Mouse (Mus musculus): ENCODE results near the gene Hadhb. TPM values are rescaled to one million over a fixed set of nuclear protein-coding genes. Genes with fewer than 3 reads are reported as not detected.

Gene Hadhb
- polyA plus RNA-seq, 1 experiment from 2014 or later = 107 TPM

DNA sequence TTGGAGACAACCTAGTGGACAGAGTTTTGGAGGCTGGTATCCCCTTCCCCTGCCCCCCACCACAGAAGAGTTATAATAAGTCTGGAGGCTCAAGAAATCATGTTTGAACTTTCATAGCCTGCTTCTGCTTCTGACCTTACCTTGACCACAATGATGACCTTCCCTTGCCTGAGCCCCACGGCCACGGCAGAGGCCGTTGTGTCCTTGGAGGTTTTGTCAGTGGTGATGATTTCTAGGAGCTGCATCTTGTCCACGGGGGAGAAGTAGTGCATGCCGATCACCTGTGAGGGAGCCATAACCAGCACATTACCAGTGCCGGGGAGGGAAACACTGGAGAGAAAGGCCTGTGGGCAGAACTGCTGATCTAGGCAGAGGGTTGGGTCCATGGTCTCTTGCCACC, 32.6 kb upstream of the Hadhb start:
- peaks cover 6% of the 10 kb centered on the region; the same call in 1 of the 2 replicates for H3K36me3 ChIP-seq (ENCODE audit: control insufficient read depth, insufficient read depth, low read length)
- ATAC-seq (ENCODE audit: low FRiP score) (no peak), DNase-seq (ENCODE audit: low spot score, missing footprints) (peak; percentile 79)
- no peaks in the 10 kb centered on the region for H3K27me3 ChIP-seq (ENCODE audit: control insufficient read depth, insufficient read depth, low read length)
- no peaks in the 10 kb centered on the region for H3K4me1 ChIP-seq (ENCODE audit: control insufficient read depth, insufficient read depth, low read length)
- no peak overlapping the region for H3K27ac ChIP-seq (ENCODE audit: low read depth, low read length)
- H3K4me2 ChIP-seq = no peak overlapping the region
- H3K9me3 ChIP-seq (ENCODE audit: control insufficient read depth, low read length) = no peaks in the 10 kb centered on the region
- H3K4me3 ChIP-seq (ENCODE audit: low read depth, low read length) = no peak overlapping the region
- 96% methylated on average over 6 of the region's 6 CpGs for WGBS
- H3K9ac ChIP-seq (ENCODE audit: low read length) = no peak overlapping the region

DNA sequence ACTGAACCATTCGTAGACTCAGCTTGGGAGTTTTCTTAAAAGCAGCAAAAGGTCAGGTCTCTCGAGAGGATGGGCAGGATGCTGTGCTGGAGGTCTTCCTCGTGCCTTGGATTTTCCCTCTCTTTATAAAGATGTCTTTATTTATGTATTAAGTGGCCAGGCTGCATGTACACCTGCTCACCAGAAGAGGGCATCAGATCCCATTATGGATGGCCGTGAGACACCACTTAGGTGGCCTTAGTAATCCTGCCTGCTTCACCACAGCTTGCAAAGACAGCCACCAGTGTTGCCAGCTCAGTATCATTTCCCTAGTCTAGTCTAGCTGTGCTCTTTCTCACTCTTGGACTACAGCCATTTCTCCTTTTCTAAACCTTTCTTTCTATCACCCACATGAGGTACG, 29.5 kb upstream of the Hadhb start:
- DNase-seq (ENCODE audit: low spot score, missing footprints) = peak; percentile 85
- Histone ChIP-seq H3K9ac (ENCODE audit: low read length) (no peak overlapping the region), H3K4me3 (ENCODE audit: low read depth, low read length) (no peak overlapping the region), H3K27ac (ENCODE audit: low read depth, low read length) (no peak overlapping the region), H3K4me1 (ENCODE audit: control insufficient read depth, insufficient read depth, low read length) (no peaks in the 10 kb centered on the region), H3K4me2 (no peak overlapping the region), H3K36me3 (ENCODE audit: control insufficient read depth, insufficient read depth, low read length) (peaks cover 10% of the 10 kb centered on the region; the same call in 1 of the 2 replicates), H3K27me3 (ENCODE audit: control insufficient read depth, insufficient read depth, low read length) (no peaks in the 10 kb centered on the region), H3K9me3 (ENCODE audit: control insufficient read depth, low read length) (no peaks in the 10 kb centered on the region)
- 43% methylated on average over 5 of the region's 5 CpGs for WGBS
- ATAC-seq (ENCODE audit: low FRiP score) = no peak

GRCm38 (mm10) chr5:30126756-30127155, 28.3 kb upstream of the Hadhb start:
- Histone ChIP-seq H3K9ac (ENCODE audit: low read length) (no peak overlapping the region), H3K4me2 (no peak overlapping the region), H3K4me3 (ENCODE audit: low read depth, low read length) (no peak overlapping the region), H3K4me1 (ENCODE audit: control insufficient read depth, insufficient read depth, low read length) (no peaks in the 10 kb centered on the region), H3K27me3 (ENCODE audit: control insufficient read depth, insufficient read depth, low read length) (no peaks in the 10 kb centered on the region), H3K27ac (ENCODE audit: low read depth, low read length) (no peak overlapping the region), H3K36me3 (ENCODE audit: control insufficient read depth, insufficient read depth, low read length) (peaks cover 8% of the 10 kb centered on the region; the same call in 1 of the 2 replicates), H3K9me3 (ENCODE audit: control insufficient read depth, low read length) (no peaks in the 10 kb centered on the region)
- WGBS = 88% methylated on average over 7 of the region's 7 CpGs
- no peak for ATAC-seq (ENCODE audit: low FRiP score)
- peak; percentile 75 for DNase-seq (ENCODE audit: low spot score, missing footprints)

DNA sequence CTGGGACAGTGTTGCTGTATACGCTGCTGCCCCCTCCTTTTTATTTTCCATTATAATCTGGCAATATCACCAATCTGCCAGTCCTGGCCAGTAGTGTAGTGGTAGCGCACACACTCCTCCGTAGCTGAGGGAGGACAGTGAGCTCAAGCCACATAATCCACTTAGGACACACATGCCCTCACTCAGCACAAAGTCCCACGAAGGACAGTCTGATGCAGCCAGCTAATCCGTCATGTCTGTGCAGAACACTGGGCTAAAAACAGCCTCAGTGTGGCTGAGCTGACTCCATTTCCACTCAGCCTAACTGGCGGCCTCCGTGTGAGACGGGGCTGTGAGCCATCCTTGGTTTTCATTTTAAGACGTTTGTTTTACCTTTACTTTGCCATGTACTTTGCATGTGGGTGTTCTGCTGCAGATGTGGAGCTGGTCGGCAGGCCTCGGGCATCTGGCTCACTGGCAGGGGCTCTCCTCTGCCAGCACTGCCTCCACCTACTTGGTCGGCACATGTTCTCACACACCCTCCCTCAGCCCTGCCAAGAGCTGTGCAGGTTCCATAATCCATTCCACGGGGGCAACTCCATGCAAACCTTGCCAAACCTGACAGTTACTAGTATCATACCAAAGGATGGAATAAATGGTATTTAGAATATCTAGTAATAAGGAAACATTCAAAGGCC, 27.0 kb upstream of the Hadhb start:
- H3K9ac ChIP-seq (ENCODE audit: low read length) = no peak overlapping the region
- H3K9me3 ChIP-seq (ENCODE audit: control insufficient read depth, low read length) = no peaks in the 10 kb centered on the region
- DNase-seq (ENCODE audit: low spot score, missing footprints) (peak; percentile 23), ATAC-seq (ENCODE audit: low FRiP score) (no peak)
- WGBS = 91% methylated on average over 13 of the region's 13 CpGs
- H3K36me3 ChIP-seq (ENCODE audit: control insufficient read depth, insufficient read depth, low read length) = peaks cover 10% of the 10 kb centered on the region; the same call in 1 of the 2 replicates
- no peak overlapping the region for H3K27ac ChIP-seq (ENCODE audit: low read depth, low read length)
- H3K4me1 ChIP-seq (ENCODE audit: control insufficient read depth, insufficient read depth, low read length) = no peaks in the 10 kb centered on the region
- H3K27me3 ChIP-seq (ENCODE audit: control insufficient read depth, insufficient read depth, low read length) = no peaks in the 10 kb centered on the region
- no peak overlapping the region for H3K4me3 ChIP-seq (ENCODE audit: low read depth, low read length)
- H3K4me2 ChIP-seq = no peak overlapping the region

DNA sequence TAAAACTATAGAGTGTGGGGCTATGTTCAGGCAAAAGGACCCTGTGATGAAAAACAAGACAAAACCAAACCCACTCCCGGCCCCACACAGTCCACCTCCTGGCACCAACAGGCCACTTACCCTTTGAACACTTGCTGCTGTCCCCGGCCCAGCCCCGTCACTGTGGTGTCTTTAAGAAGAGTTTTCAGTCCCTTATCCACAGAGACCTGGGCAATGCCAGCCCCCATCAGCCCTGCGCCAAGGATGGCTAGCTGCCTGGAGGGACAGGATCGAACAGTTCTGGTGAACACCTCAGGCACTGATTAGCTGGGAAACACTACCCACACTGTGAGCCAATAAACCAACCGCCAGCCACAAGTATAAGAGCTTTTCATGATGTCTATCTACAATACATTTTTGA, 26.4 kb upstream of the Hadhb start:
- peaks cover 10% of the 10 kb centered on the region; the same call in 1 of the 2 replicates for H3K36me3 ChIP-seq (ENCODE audit: control insufficient read depth, insufficient read depth, low read length)
- WGBS = 95% methylated on average over 6 of the region's 6 CpGs

DNA sequence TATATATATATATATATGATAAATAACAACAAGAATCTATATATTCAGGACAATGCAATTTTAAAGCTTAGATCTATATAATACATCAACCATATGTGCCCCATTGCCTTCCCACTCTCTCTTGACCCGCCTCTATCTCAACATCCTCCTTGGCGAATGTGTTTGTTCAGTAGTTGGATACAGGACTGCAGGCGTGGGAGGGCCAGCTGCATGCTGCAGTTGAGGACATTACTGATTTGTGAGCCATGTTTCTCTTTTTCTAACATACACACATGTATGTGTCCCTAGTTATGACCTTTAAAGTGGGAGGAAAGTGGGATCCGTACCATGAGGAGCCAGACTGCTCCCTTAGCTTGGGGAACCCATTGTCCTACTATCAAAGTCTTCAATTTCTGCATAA, 23.8 kb upstream of the Hadhb start:
- H3K27me3 ChIP-seq (ENCODE audit: control insufficient read depth, insufficient read depth, low read length) = no peaks in the 10 kb centered on the region
- ATAC-seq (ENCODE audit: low FRiP score) (no peak), DNase-seq (ENCODE audit: low spot score, missing footprints) (peak; percentile 72)
- no peaks in the 10 kb centered on the region for H3K9me3 ChIP-seq (ENCODE audit: control insufficient read depth, low read length)
- peaks cover 10% of the 10 kb centered on the region; the same call in 1 of the 2 replicates for H3K36me3 ChIP-seq (ENCODE audit: control insufficient read depth, insufficient read depth, low read length)
- no peak overlapping the region for H3K4me2 ChIP-seq
- H3K4me1 ChIP-seq (ENCODE audit: control insufficient read depth, insufficient read depth, low read length) = no peaks in the 10 kb centered on the region
- no peak overlapping the region for H3K9ac ChIP-seq (ENCODE audit: low read length)
- WGBS = 95% methylated on average over 4 of the region's 4 CpGs
- H3K4me3 ChIP-seq (ENCODE audit: low read depth, low read length) = no peak overlapping the region
- no peak overlapping the region for H3K27ac ChIP-seq (ENCODE audit: low read depth, low read length)

More for the DNA sequence above, 26.4 kb upstream of the Hadhb start:
- no peaks in the 10 kb centered on the region for H3K4me1 ChIP-seq (ENCODE audit: control insufficient read depth, insufficient read depth, low read length)
- H3K27me3 ChIP-seq (ENCODE audit: control insufficient read depth, insufficient read depth, low read length) = no peaks in the 10 kb centered on the region
- H3K4me2 ChIP-seq = no peak overlapping the region
- peak; percentile 73 for DNase-seq (ENCODE audit: low spot score, missing footprints)
- no peak overlapping the region for H3K27ac ChIP-seq (ENCODE audit: low read depth, low read length)
- no peaks in the 10 kb centered on the region for H3K9me3 ChIP-seq (ENCODE audit: control insufficient read depth, low read length)
- no peak overlapping the region for H3K9ac ChIP-seq (ENCODE audit: low read length)
- no peak for ATAC-seq (ENCODE audit: low FRiP score)
- H3K4me3 ChIP-seq (ENCODE audit: low read depth, low read length) = no peak overlapping the region

GRCm38 (mm10) chr5:30132173-30132572, 22.9 kb upstream of the Hadhb start:
- H3K36me3 ChIP-seq (ENCODE audit: control insufficient read depth, insufficient read depth, low read length) = peaks cover 7% of the 10 kb centered on the region; the same call in 1 of the 2 replicates
- WGBS = 94% methylated on average over 2 of the region's 2 CpGs
- no peak overlapping the region for H3K9ac ChIP-seq (ENCODE audit: low read length)
- DNase-seq (ENCODE audit: low spot score, missing footprints) = no peak
- no peak overlapping the region for H3K4me2 ChIP-seq
- H3K4me3 ChIP-seq (ENCODE audit: low read depth, low read length) = no peak overlapping the region
- no peaks in the 10 kb centered on the region for H3K27me3 ChIP-seq (ENCODE audit: control insufficient read depth, insufficient read depth, low read length)
- no peaks in the 10 kb centered on the region for H3K9me3 ChIP-seq (ENCODE audit: control insufficient read depth, low read length)
- no peak for ATAC-seq (ENCODE audit: low FRiP score)
- no peak overlapping the region for H3K27ac ChIP-seq (ENCODE audit: low read depth, low read length)
- H3K4me1 ChIP-seq (ENCODE audit: control insufficient read depth, insufficient read depth, low read length) = no peaks in the 10 kb centered on the region

DNA sequence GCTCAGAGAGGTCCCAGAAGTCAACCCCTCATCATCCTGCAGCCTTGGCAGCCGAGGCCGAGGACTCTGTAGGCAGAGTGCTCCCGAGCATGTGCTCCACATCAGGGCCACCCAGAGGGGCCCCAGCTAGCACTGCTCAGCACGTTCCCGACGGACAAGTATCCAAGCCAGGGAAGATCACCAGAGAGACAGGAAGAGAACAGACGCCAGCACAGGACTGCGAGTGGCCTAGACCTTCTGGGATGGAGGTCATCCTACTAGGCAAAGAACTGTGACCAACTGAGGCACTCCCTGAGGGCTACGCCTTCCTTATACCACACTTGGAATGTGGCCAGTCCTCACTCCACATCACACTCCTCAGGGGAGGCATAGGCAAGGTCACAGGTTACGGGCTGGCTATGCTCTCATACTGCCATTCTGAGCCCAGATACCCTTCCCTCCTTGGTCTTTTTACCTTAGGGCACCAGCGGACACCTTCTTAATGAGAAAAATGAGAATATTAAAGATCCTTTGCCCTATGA, 19.3 kb upstream of the Hadhb start:
- Histone ChIP-seq H3K27me3 (ENCODE audit: control insufficient read depth, insufficient read depth, low read length) (no peaks in the 10 kb centered on the region), H3K36me3 (ENCODE audit: control insufficient read depth, insufficient read depth, low read length) (peaks cover 6% of the 10 kb centered on the region; the same call in 1 of the 2 replicates), H3K4me1 (ENCODE audit: control insufficient read depth, insufficient read depth, low read length) (no peaks in the 10 kb centered on the region), H3K4me3 (ENCODE audit: low read depth, low read length) (no peak overlapping the region), H3K27ac (ENCODE audit: low read depth, low read length) (no peak overlapping the region), H3K9ac (ENCODE audit: low read length) (no peak overlapping the region), H3K9me3 (ENCODE audit: control insufficient read depth, low read length) (no peaks in the 10 kb centered on the region), H3K4me2 (no peak overlapping the region)
- DNase-seq (ENCODE audit: low spot score, missing footprints) (peak; percentile 37), ATAC-seq (ENCODE audit: low FRiP score) (no peak)
- 95% methylated on average over 11 of the region's 11 CpGs for WGBS

GRCm38 (mm10) chr5:30137271-30137670, 17.8 kb upstream of the Hadhb start:
- Histone ChIP-seq H3K4me1 (ENCODE audit: control insufficient read depth, insufficient read depth, low read length) (no peaks in the 10 kb centered on the region), H3K27me3 (ENCODE audit: control insufficient read depth, insufficient read depth, low read length) (no peaks in the 10 kb centered on the region), H3K36me3 (ENCODE audit: control insufficient read depth, insufficient read depth, low read length) (peaks cover 7% of the 10 kb centered on the region; the same call in 1 of the 2 replicates), H3K9me3 (ENCODE audit: control insufficient read depth, low read length) (no peaks in the 10 kb centered on the region), H3K4me3 (ENCODE audit: low read depth, low read length) (no peak overlapping the region), H3K9ac (ENCODE audit: low read length) (no peak overlapping the region), H3K4me2 (no peak overlapping the region), H3K27ac (ENCODE audit: low read depth, low read length) (no peak overlapping the region)
- peak; percentile 31 for DNase-seq (ENCODE audit: low spot score, missing footprints)
- no peak for ATAC-seq (ENCODE audit: low FRiP score)
- 95% methylated on average over 9 of the region's 9 CpGs for WGBS

All from midbrain, embryonic 11.5 days (tissue).